Mouse (Mus musculus) MEL (cell line): ENCODE measurements around the gene Loxl1. TPM values are rescaled to one million over a fixed set of nuclear protein-coding genes. Genes with fewer than 3 reads are reported as not detected.

Experiments used
- DNase-seq: peaks from one replicate; pipeline ENCODE4 v3.0.0; 2011; ENCODE audit warnings: low read depth, low spot score
- H3K27ac ChIP-seq: 2 replicates; pipeline ENCODE4 v1.5.1; 2012; ENCODE audit warnings: low read depth, mild to moderate bottlenecking, control low read depth, low read length, moderate library complexity; ENCODE audit not compliant: control insufficient read depth
- H3K27me3 ChIP-seq, 2 experiments: fragments of 150-350 bp in 1 of 2; sonication (generic) in 1 of 2; 2 replicates each; pipeline ENCODE4 v1.6.1; 2012; ENCODE audit warnings: low read length in 2 of 2, mild to moderate bottlenecking in 2 of 2, improper control_type of control experiment in 1 of 2, moderate library complexity in 1 of 2; ENCODE audit not compliant: insufficient read depth in 2 of 2, control insufficient read depth in 1 of 2
- H3K36me3 ChIP-seq, 2 experiments: 2 replicates each; pipeline ENCODE4 v1.6.1; 2012 to 2014; ENCODE audit warnings: low read length in 2 of 2, improper control_type of control experiment in 1 of 2, inconsistent platforms in 1 of 2, mild to moderate bottlenecking in 1 of 2; ENCODE audit not compliant: insufficient read depth in 2 of 2, control insufficient read depth in 1 of 2
- H3K4me1 ChIP-seq, 2 experiments: fragments of 150-350 bp in 1 of 2; sonication (generic) in 1 of 2; 2 replicates each; pipeline ENCODE4 v1.6.1; 2012; ENCODE audit warnings: low read length in 2 of 2, improper control_type of control experiment in 1 of 2, mild to moderate bottlenecking in 1 of 2; ENCODE audit not compliant: insufficient read depth in 2 of 2, control insufficient read depth in 1 of 2
- H3K4me3 ChIP-seq, 2 experiments: fragments of 150-350 bp in 1 of 2; sonication (generic) in 1 of 2; 2 replicates each; pipeline ENCODE4 v1.5.1; 2012; ENCODE audit warnings: low read depth in 2 of 2, low read length in 2 of 2, mild to moderate bottlenecking in 2 of 2, moderate library complexity in 2 of 2, control low read depth in 1 of 2, improper control_type of control experiment in 1 of 2; ENCODE audit not compliant: control insufficient read depth in 1 of 2, insufficient read depth in 1 of 2
- H3K79me2 ChIP-seq: 2 replicates; pipeline ENCODE4 v1.6.1; 2012; ENCODE audit warnings: mild to moderate bottlenecking, low read length, moderate library complexity; ENCODE audit not compliant: control insufficient read depth, poor library complexity, insufficient read depth
- H3K9ac ChIP-seq: 2 replicates; pipeline ENCODE4 v1.6.1; 2012; ENCODE audit warnings: low read depth, mild to moderate bottlenecking, control low read depth, low read length, moderate library complexity; ENCODE audit not compliant: control insufficient read depth, poor library complexity, severe bottlenecking
- H3K9me3 ChIP-seq: fragments of 150-350 bp; sonication (generic); replicated peaks from 2 replicates; pipeline ENCODE4 v1.6.1; 2012; ENCODE audit warnings: mild to moderate bottlenecking, low read length, improper control_type of control experiment, moderate library complexity; ENCODE audit not compliant: insufficient read depth
- CHD1 ChIP-seq: IDR thresholded peaks from 2 replicates; pipeline ENCODE4 v1.6.1; 2012; ENCODE audit warnings: low read depth, mild to moderate bottlenecking, inconsistent platforms, low read length, improper control_type of control experiment
- CTCF ChIP-seq, 3 experiments: IDR thresholded peaks in 2 of 3; conservative IDR thresholded peaks in 1 of 3; 2 replicates each; pipeline ENCODE4 v1.5.1; 2011 to 2012; ENCODE audit warnings: low read length in 3 of 3, low read depth in 2 of 3, mild to moderate bottlenecking in 2 of 3, improper control_type of control experiment in 1 of 3, inconsistent platforms in 1 of 3, mixed read lengths in 1 of 3, moderate library complexity in 1 of 3; ENCODE audit not compliant: control insufficient read depth in 1 of 3, insufficient read depth in 1 of 3, poor library complexity in 1 of 3, severe bottlenecking in 1 of 3
- E2F4 ChIP-seq: IDR thresholded peaks from 2 replicates; pipeline ENCODE4 v1.6.1; 2011; ENCODE audit warnings: low read depth, low read length, improper control_type of control experiment, borderline replicate concordance
- ELF1 ChIP-seq: IDR thresholded peaks from 2 replicates; pipeline ENCODE4 v1.6.1; 2014; ENCODE audit warnings: low read depth, mild to moderate bottlenecking, inconsistent platforms, low read length, improper control_type of control experiment, moderate library complexity
- EP300 ChIP-seq, 2 experiments: IDR thresholded peaks; 2 replicates each; pipeline ENCODE4 v1.6.1; 2011; ENCODE audit warnings: improper control_type of control experiment in 2 of 2, low read length in 2 of 2, low read depth in 1 of 2, mild to moderate bottlenecking in 1 of 2
- ETS1 ChIP-seq: IDR thresholded peaks from 2 replicates; pipeline ENCODE4 v1.6.1; 2012; ENCODE audit warnings: low read depth, mild to moderate bottlenecking, inconsistent platforms, low read length, improper control_type of control experiment, moderate library complexity
- GATA1 ChIP-seq: IDR thresholded peaks from 2 replicates; pipeline ENCODE4 v1.6.1; 2011; ENCODE audit warnings: low read depth, low read length, improper control_type of control experiment
- JUND ChIP-seq: IDR thresholded peaks from 2 replicates; pipeline ENCODE4 v1.6.1; 2011; ENCODE audit warnings: low read depth, mild to moderate bottlenecking, improper control_type of control experiment, low read length
- KAT2A ChIP-seq: conservative IDR thresholded peaks from 2 replicates; pipeline ENCODE4 v1.6.1; 2012; ENCODE audit warnings: low read depth, low read length, improper control_type of control experiment, inconsistent platforms
- MAZ ChIP-seq: IDR thresholded peaks from 2 replicates; pipeline ENCODE4 v1.6.1; 2012; ENCODE audit warnings: low read depth, mild to moderate bottlenecking, inconsistent platforms, low read length, improper control_type of control experiment
- MEF2A ChIP-seq: IDR thresholded peaks from 2 replicates; pipeline ENCODE4 v1.6.1; 2014; ENCODE audit warnings: low read depth, mild to moderate bottlenecking, inconsistent platforms, low read length, improper control_type of control experiment; ENCODE audit not compliant: poor library complexity, insufficient replicate concordance, severe bottlenecking; ENCODE audit errors: extremely low read depth
- MXI1 ChIP-seq: IDR thresholded peaks from 2 replicates; pipeline ENCODE4 v1.6.1; 2011; ENCODE audit warnings: mild to moderate bottlenecking, low read depth, low read length, improper control_type of control experiment
- MYB ChIP-seq: IDR thresholded peaks from 2 replicates; pipeline ENCODE4 v1.6.1; 2011; ENCODE audit warnings: mild to moderate bottlenecking, low read depth, low read length, improper control_type of control experiment
- MYC ChIP-seq: IDR thresholded peaks from 2 replicates; pipeline ENCODE4 v1.6.1; 2011; ENCODE audit warnings: low read depth, mild to moderate bottlenecking, low read length, improper control_type of control experiment, moderate library complexity
- NELFE ChIP-seq: IDR thresholded peaks from 2 replicates; pipeline ENCODE4 v1.6.1; 2011; ENCODE audit warnings: low read depth, low read length, improper control_type of control experiment
- POLR2A ChIP-seq, 2 experiments: IDR thresholded peaks; 2 replicates each; pipeline ENCODE4 v1.6.1; 2011 to 2012; ENCODE audit warnings: low read length in 2 of 2, mild to moderate bottlenecking in 2 of 2, control low read depth in 1 of 2, improper control_type of control experiment in 1 of 2, low read depth in 1 of 2, moderate library complexity in 1 of 2; ENCODE audit not compliant: control insufficient read depth in 1 of 2, insufficient read depth in 1 of 2, poor library complexity in 1 of 2
- POLR2AphosphoS2 ChIP-seq: IDR thresholded peaks from 2 replicates; pipeline ENCODE4 v1.6.1; 2011; ENCODE audit warnings: low read length, improper control_type of control experiment
- POLR2AphosphoS5 ChIP-seq: IDR thresholded peaks from 2 replicates; pipeline ENCODE4 v1.6.1; 2012; ENCODE audit warnings: low read depth, borderline replicate concordance, mild to moderate bottlenecking, inconsistent platforms, low read length, moderate library complexity, mixed read lengths
- SIN3A ChIP-seq: IDR thresholded peaks from 2 replicates; pipeline ENCODE4 v1.6.1; 2012; ENCODE audit warnings: low read length, improper control_type of control experiment, inconsistent platforms
- SMC3 ChIP-seq: IDR thresholded peaks from 2 replicates; pipeline ENCODE4 v1.6.1; 2011; ENCODE audit warnings: low read depth, low read length, improper control_type of control experiment
- TAL1 ChIP-seq: IDR thresholded peaks from 2 replicates; pipeline ENCODE4 v1.6.1; 2012; ENCODE audit warnings: mild to moderate bottlenecking, inconsistent platforms, low read length, moderate library complexity, mixed read lengths
- TBP ChIP-seq: IDR thresholded peaks from 2 replicates; pipeline ENCODE4 v1.8.0; 2011; ENCODE audit warnings: low read depth, low read length, improper control_type of control experiment
- UBTF ChIP-seq: IDR thresholded peaks from 2 replicates; pipeline ENCODE4 v1.6.1; 2012; ENCODE audit warnings: low read depth, mild to moderate bottlenecking, inconsistent platforms, low read length, improper control_type of control experiment, moderate library complexity, borderline replicate concordance; ENCODE audit not compliant: insufficient read depth
- USF1 ChIP-seq: IDR thresholded peaks from 2 replicates; pipeline ENCODE4 v1.6.1; 2014; ENCODE audit warnings: low read depth, mild to moderate bottlenecking, inconsistent platforms, low read length, improper control_type of control experiment, moderate library complexity
- ZKSCAN1 ChIP-seq: IDR thresholded peaks from 2 replicates; pipeline ENCODE4 v1.6.1; 2012; ENCODE audit warnings: low read depth, mild to moderate bottlenecking, inconsistent platforms, low read length, improper control_type of control experiment, moderate library complexity
- ZNF384 ChIP-seq: IDR thresholded peaks from 2 replicates; pipeline ENCODE4 v1.6.1; 2012; ENCODE audit warnings: low read depth, mild to moderate bottlenecking, inconsistent platforms, low read length, improper control_type of control experiment
- polyA plus RNA-seq, 2 experiments: library from polyadenylated mRNA; stranded (reverse) in 1 of 2; unstranded in 1 of 2; fragments of >175 nt in 1 of 2; fragments of >200 nt in 1 of 2; gene quantifications; 2 replicates each; pipeline versions ENCODE4 v1.2.1 to v1.2.4; 2012; ENCODE audit warnings: low replicate concordance in 2 of 2, low read depth in 1 of 2; ENCODE audit not compliant: insufficient read length in 2 of 2, insufficient read depth in 1 of 2, missing spikeins in 1 of 2
- total RNA-seq: library from RNA; depleted of rRNA; stranded (reverse); fragments of 300-350 nt; gene quantifications from 2 replicates; pipeline ENCODE4 v1.2.3, GENCODE M21; 2012

Gene Loxl1
- total and polyA plus RNA-seq, 3 experiments, result not detected

DNA sequence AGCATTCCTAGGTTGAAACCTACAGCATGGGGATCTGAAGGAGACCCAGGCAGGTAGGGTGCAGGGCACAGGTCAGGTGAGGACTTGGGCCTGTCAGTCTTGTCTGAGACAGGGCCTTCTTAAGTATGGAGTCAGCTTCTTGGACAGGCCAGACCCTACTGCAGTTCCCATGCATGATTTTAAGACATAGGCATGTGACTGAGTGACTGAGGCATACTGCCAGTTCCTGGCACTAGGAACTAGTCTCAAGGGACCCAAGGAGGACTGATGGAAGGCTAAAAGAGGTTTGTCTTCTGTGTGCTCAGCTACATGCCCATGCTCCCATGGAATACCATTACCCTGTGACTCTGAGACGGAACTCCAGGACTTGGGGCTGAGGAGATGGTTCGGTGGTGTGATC is 2.9 kb upstream of the Loxl1 start:
- DNase-seq, result no peak
- H3K4me1 ChIP-seq, result no peaks in the 10 kb centered on the region
- H3K4me3 ChIP-seq, result no peak overlapping the region
- TF ChIP-seq ZNF384 (no peak), NELFE (no peak), CHD1 (no peak), GATA1 (no peak), MYB (no peak), SIN3A (no peak), POLR2AphosphoS2 (no peak), MXI1 (no peak), UBTF (no peak), ELF1 (no peak), TBP (no peak), KAT2A (no peak), POLR2A (IDR thresholded peaks at IDR 0.05; ENCODE audit: control insufficient read depth in 1 of 2, insufficient read depth in 1 of 2, low read depth in 1 of 2, low read length in 2 of 2, poor library complexity in 1 of 2) (no peak), SMC3 (no peak), ZKSCAN1 (no peak), E2F4 (no peak), ETS1 (no peak), POLR2AphosphoS5 (no peak), JUND (no peak), MEF2A (no peak)
- H3K9ac ChIP-seq, result no peak overlapping the region
- no peaks in the 10 kb centered on the region for H3K9me3 ChIP-seq
- no peak overlapping the region for H3K27ac ChIP-seq
- no peaks in the 10 kb centered on the region for H3K79me2 ChIP-seq
- H3K27me3 ChIP-seq, result peaks cover 2 to 3% of the 10 kb centered on the region in 2 experiments; a peak in 1 of 4 replicates
- no peaks in the 10 kb centered on the region for H3K36me3 ChIP-seq

DNA sequence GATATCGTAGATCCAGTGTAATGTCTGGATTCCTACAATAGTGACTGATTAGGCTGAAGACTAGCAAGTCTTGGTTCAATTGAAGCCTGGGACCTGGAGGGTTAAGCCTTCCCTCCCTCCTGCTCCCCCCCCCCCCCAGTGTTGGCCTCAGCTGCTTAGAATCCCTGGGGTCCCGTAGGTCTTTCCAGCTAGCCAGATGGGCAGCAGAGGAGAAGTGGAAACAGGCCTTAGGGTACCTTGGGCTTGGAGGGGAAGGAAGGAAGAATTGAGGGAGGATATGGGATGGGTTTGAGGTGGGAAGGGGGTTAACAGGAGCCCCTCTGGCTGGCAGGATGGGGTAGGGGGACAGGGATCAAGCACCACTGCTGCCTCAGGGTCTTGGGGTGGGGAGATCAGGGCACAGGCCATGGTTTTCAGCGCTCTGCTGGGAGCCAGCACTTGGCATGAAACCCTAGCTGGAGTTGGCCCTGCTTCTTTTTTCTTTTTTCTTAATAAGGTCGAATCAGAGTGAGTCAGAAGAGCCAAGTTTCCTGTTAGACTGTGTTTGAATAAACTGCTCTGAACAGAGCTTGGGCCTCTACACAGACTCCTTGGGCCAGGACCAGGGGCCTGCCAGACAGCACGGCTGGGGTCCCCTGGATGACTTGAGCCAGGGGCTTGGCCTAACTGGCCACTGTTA is 1.8 kb upstream of the Loxl1 start:
- Histone ChIP-seq H3K36me3 (no peaks in the 10 kb centered on the region), H3K27me3 (peaks cover 2 to 3% of the 10 kb centered on the region in 2 experiments; a peak in 1 of 4 replicates), H3K4me3 (no peak overlapping the region), H3K9ac (no peak overlapping the region), H3K4me1 (no peaks in the 10 kb centered on the region), H3K9me3 (no peaks in the 10 kb centered on the region), H3K27ac (no peak overlapping the region), H3K79me2 (no peaks in the 10 kb centered on the region)
- DNase-seq, result no peak
- TF ChIP-seq POLR2A (IDR thresholded peaks at IDR 0.05; ENCODE audit: control insufficient read depth in 1 of 2, insufficient read depth in 1 of 2, low read depth in 1 of 2, low read length in 2 of 2, poor library complexity in 1 of 2) (no peak), TAL1 (no peak), ELF1 (no peak), USF1 (no peak), MAZ (no peak), ETS1 (no peak), MXI1 (no peak), CTCF (IDR thresholded peaks at IDR 0.05 in 2 of 3, conservative IDR thresholded peaks at IDR 0.05 in 1 of 3; ENCODE audit: control insufficient read depth in 1 of 3, insufficient read depth in 1 of 3, low read depth in 2 of 3, low read length in 3 of 3, poor library complexity in 1 of 3, severe bottlenecking in 1 of 3) (no peak), POLR2AphosphoS5 (no peak), EP300 (IDR thresholded peaks at IDR 0.05; ENCODE audit: low read depth in 1 of 2, low read length in 2 of 2) (no peak), ZNF384 (no peak), MYC (no peak), MEF2A (no peak)
- TF ChIP-seq, all 39 proteins: peak for 0
